Mouse (Mus musculus) splenic B cell, adult 2 months (primary cell): ENCODE measurements at regions not wholly inside any gene's neighbourhood (a gene's known extent, or its start where the extent isn't known, plus 50 kb on each side); places are given as distances from the start of the nearest gene placed in this dataset.

ENCODE experiments used
- DNase-seq: peaks from one replicate; pipeline ENCODE4 v3.0.0-alpha.2; 2011; ENCODE audit warnings: low read depth, low spot score
- H3K27me3 ChIP-seq: 2 replicates; pipeline ENCODE4 v1.6.1; 2012; ENCODE audit warnings: mild to moderate bottlenecking, low read length, moderate library complexity, mixed read lengths; ENCODE audit not compliant: control insufficient read depth, poor library complexity, insufficient read depth, severe bottlenecking
- H3K36me3 ChIP-seq: 2 replicates; pipeline ENCODE4 v1.6.1; 2012; ENCODE audit warnings: mild to moderate bottlenecking, low read length, moderate library complexity, mixed read lengths; ENCODE audit not compliant: control insufficient read depth, poor library complexity, insufficient read depth, severe bottlenecking

- no peak for DNase-seq
- Histone ChIP-seq H3K36me3 (no peaks in the 10 kb centered on the region), H3K27me3 (no peaks in the 10 kb centered on the region)
These were observed 62.2 kb upstream of the Teddm2 start for GRCm38 (mm10) chr1:153962161-153962720.

- Histone ChIP-seq H3K27me3 (no peaks in the 10 kb centered on the region), H3K36me3 (no peaks in the 10 kb centered on the region)
- no peak for DNase-seq
These were observed 63.8 kb upstream of the Teddm2 start for GRCm38 (mm10) chr1:153963744-153964342.

- no peak for DNase-seq
- Histone ChIP-seq H3K36me3 (no peaks in the 10 kb centered on the region), H3K27me3 (no peaks in the 10 kb centered on the region)
These were observed 69.4 kb upstream of the Teddm2 start for GRCm38 (mm10) chr1:153969401-153969800.

- Histone ChIP-seq H3K27me3 (no peaks in the 10 kb centered on the region), H3K36me3 (no peaks in the 10 kb centered on the region)
- no peak for DNase-seq
These were observed 74.3 kb upstream of the Teddm2 start for GRCm38 (mm10) chr1:153974300-153974699.

- Histone ChIP-seq H3K36me3 (no peaks in the 10 kb centered on the region), H3K27me3 (no peaks in the 10 kb centered on the region)
- no peak for DNase-seq
These were observed 78.1 kb upstream of the Teddm2 start for GRCm38 (mm10) chr1:153977963-153978726.

GRCm38 (mm10) chr1:153980886-153981285 is 80.9 kb upstream of the Teddm2 start:
- no peak for DNase-seq
- Histone ChIP-seq H3K36me3 (no peaks in the 10 kb centered on the region), H3K27me3 (no peaks in the 10 kb centered on the region)

- DNase-seq, result no peak
- H3K27me3 ChIP-seq, result no peaks in the 10 kb centered on the region
- H3K36me3 ChIP-seq, result no peaks in the 10 kb centered on the region
These were observed 85.6 kb upstream of the Teddm2 start for GRCm38 (mm10) chr1:153985595-153985994.

GRCm38 (mm10) chr1:153986632-153987031 is 86.6 kb upstream of the Teddm2 start:
- DNase-seq, result no peak
- H3K36me3 ChIP-seq, result no peaks in the 10 kb centered on the region
- no peaks in the 10 kb centered on the region for H3K27me3 ChIP-seq

- DNase-seq, result no peak
- H3K36me3 ChIP-seq, result no peaks in the 10 kb centered on the region
These were observed 88.3 kb upstream of the Teddm2 start for GRCm38 (mm10) chr1:153988297-153988696.

GRCm38 (mm10) chr1:153990651-153991435 is 90.8 kb upstream of the Teddm2 start:
- Histone ChIP-seq H3K27me3 (no peaks in the 10 kb centered on the region), H3K36me3 (no peaks in the 10 kb centered on the region)
- no peak for DNase-seq

More at GRCm38 (mm10) chr1:153988297-153988696, 88.3 kb upstream of the Teddm2 start:
- no peaks in the 10 kb centered on the region for H3K27me3 ChIP-seq

GRCm38 (mm10) chr1:153992466-153992865 is 92.4 kb upstream of the Teddm2 start:
- DNase-seq, result no peak
- Histone ChIP-seq H3K36me3 (no peaks in the 10 kb centered on the region), H3K27me3 (no peaks in the 10 kb centered on the region)

GRCm38 (mm10) chr1:153994871-153995270 is 94.8 kb upstream of the Teddm2 start:
- Histone ChIP-seq H3K36me3 (no peaks in the 10 kb centered on the region), H3K27me3 (no peaks in the 10 kb centered on the region)
- no peak for DNase-seq

- Histone ChIP-seq H3K36me3 (no peaks in the 10 kb centered on the region), H3K27me3 (no peaks in the 10 kb centered on the region)
- no peak for DNase-seq
These were observed 97.5 kb upstream of the Teddm2 start for GRCm38 (mm10) chr1:153997201-153998181.

GRCm38 (mm10) chr1:153999776-154000175 is 99.7 kb upstream of the Teddm2 start:
- Histone ChIP-seq H3K36me3 (no peaks in the 10 kb centered on the region), H3K27me3 (no peaks in the 10 kb centered on the region)
- no peak for DNase-seq
